Mouse (Mus musculus): Measurements from ENCODE around the gene Cldn9. TPM values are rescaled to one million over a fixed set of nuclear protein-coding genes. Genes with fewer than 3 reads are reported as not detected.

Gene Cldn9
- total RNA-seq, 4 experiments from 2014 or later: 0.36 TPM; not detected in 3

DNA sequence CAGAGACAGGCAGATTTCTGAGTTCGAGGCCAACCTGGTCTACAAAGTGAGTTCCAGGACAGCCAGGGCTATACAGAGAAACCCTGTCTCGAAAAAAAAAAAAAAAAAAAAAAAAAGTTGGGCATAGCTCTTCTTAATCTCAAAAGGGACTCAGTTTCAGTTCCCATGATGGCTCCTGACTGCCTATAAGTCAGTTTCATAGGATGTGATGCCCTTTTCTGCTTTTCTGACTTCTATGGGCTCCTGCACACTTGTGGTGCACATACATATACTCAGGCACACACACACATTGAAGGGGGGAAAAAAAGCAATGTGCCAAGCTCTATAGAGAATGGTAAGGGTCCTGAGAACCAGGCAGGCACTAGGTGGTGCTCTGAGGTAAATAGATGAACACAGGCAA, 30.5 kb downstream of the Cldn9 start:
- DNase-seq (ENCODE audit: low spot score in 2 of 2): no peak

DNA sequence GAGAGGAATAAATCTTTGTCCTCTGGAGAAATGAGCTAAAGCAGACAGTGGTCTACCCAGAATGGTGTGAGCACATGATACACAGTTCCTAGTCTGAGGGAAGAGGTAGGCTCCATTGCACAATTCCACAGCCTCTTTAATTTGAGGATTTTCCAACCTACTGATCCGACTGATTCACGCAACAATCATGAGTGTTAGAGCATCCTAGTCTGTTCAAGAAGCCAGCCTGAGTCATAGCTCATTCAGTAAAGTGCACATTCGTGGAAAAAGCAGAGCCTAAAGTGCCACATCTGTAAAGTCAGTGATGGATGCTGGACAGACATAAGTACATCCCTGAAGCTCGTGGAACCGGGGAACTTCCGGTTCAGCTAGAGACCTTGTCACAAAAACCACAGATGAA, 32.5 kb downstream of the Cldn9 start:
- DNase-seq (ENCODE audit: low spot score in 2 of 2): no peak

GRCm38 (mm10) chr17:23645894-23646293, 37.9 kb downstream of the Cldn9 start:
- no peak for DNase-seq (ENCODE audit: low spot score in 2 of 2)

DNA sequence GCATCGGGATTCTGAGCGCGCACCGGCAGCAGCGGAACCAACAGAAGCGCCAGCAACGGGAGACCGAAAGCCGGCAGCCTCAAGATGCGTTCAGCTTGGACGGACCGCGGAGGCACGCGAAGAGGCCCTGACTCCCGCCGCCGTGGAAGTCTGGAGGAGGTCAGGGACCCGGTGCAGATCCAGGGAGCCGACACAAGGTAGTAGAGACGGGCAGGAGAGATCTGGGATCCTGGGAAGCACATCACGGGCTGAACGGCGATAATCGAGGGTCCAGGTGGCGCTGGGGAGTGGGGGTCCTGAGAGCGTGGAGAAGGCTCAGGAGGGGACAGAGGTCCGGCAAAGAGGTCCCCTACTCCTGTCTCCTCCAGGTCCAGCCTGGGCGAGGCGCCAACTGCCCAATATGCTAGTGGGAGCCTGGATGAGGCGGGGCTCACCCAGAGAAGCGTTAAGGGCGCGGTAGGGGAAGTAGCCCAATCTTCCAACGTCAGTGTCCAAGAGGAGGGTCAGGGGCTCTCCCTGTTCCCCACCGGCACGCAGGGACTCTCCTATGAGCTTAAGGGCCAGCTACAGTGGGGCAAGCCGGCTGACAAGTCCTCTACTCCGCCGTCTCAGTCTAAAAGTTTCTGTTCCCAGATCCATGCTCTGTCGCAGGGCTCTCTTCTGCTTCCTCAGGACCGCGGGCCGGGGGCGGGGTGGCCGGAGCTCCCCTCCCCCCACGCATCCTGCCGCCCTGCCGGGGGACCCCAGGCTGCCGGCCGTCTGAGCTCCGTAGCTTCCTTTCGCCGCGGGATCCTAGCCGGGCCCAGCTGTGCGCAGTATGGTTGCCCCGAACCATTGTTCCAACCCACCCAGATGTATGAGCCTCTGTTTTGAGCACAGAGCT, 39.0 kb downstream of the Cldn9 start, which contains the start of gene Mmp25:
Gene Mmp25 (minus strand): TSS at position 665 of the 883 bp plus-strand sequence.
- no peak for DNase-seq (ENCODE audit: low spot score in 2 of 2)

Other genes with a start within 250 kb of the Cldn9 start
- not detected for gene Vmn2r117, start 204.3 kb downstream of the Cldn9 start, total RNA-seq (2022)
- 1 to 10 TPM; 2.1 to 2.7 (median 2.2) TPM for gene Zfp213, start 119.8 kb downstream of the Cldn9 start, total RNA-seq (2022)
- 1 to 10 TPM; 2.8 to 3.9 (median 3.2) TPM for gene Zfp13, start 84.5 kb downstream of the Cldn9 start, total RNA-seq (2022)
- gene Zscan10, start 83.2 kb downstream of the Cldn9 start, total RNA-seq (2022): not detected
- gene Mmp25, start 38.7 kb downstream of the Cldn9 start, total RNA-seq (2022): not detected
- gene Bicdl2, start 23.5 kb downstream of the Cldn9 start, total RNA-seq (2022): not detected
- gene Hcfc1r1, start 10.4 kb downstream of the Cldn9 start, total RNA-seq (2022): 100 to 1,000 TPM; 108 to 127 (median 120) TPM
- 1 to 10 TPM; 6.7 to 7.9 (median 7.3) TPM for gene Thoc6, start 10.1 kb downstream of the Cldn9 start, total RNA-seq (2022)
- gene Tnfrsf12a, start 6.6 kb downstream of the Cldn9 start, total RNA-seq (2022): 10 to 100 TPM; 26.6 to 49.4 (median 30.1) TPM
- not detected for gene Cldn6, start 4.8 kb downstream of the Cldn9 start, total RNA-seq (2022)
- gene 1520401A03Rik, start 38.8 kb upstream of the Cldn9 start, total RNA-seq (2022): not detected
- under 1 TPM; 0.17 to 0.65 (median 0.40) TPM for gene Pkmyt1, start 42.3 kb upstream of the Cldn9 start, total RNA-seq (2022)
- 1 to 10 TPM; 1.5 to 2.5 (median 1.9) TPM for gene Paqr4, start 56.8 kb upstream of the Cldn9 start, total RNA-seq (2022)
- not detected for gene Kremen2, start 61.8 kb upstream of the Cldn9 start, total RNA-seq (2022)
- gene Flywch1, start 87.6 kb upstream of the Cldn9 start, total RNA-seq (2022): 10 to 100 TPM; 48.7 to 63.8 (median 54.3) TPM
- gene Flywch2, start 102.1 kb upstream of the Cldn9 start, total RNA-seq (2022): not detected
- 100 to 1,000 TPM; 152 to 180 (median 170) TPM for gene Srrm2, start 106.5 kb upstream of the Cldn9 start, total RNA-seq (2022)
- 100 to 1,000 TPM; 403 to 511 (median 426) TPM for gene Elob, start 145.1 kb upstream of the Cldn9 start, total RNA-seq (2022)
- gene Prss33, start 152.0 kb upstream of the Cldn9 start, total RNA-seq (2022): not detected
- not detected for gene Prss32, start 159.8 kb upstream of the Cldn9 start, total RNA-seq (2022)
- under 1 TPM in 2 of 4 experiments, not detected in 2; 0.68 to 0.85 TPM for gene Prss41, start 160.1 kb upstream of the Cldn9 start, total RNA-seq (2022)
- gene Prss21, start 184.0 kb upstream of the Cldn9 start, total RNA-seq (2022): not detected
- not detected for gene Dcpp1, start 196.8 kb upstream of the Cldn9 start, total RNA-seq (2022)
- not detected for gene Dcpp2, start 196.9 kb upstream of the Cldn9 start, total RNA-seq (2022)
- not detected for gene Dcpp3, start 233.4 kb upstream of the Cldn9 start, total RNA-seq (2022)